Mouse (Mus musculus) CH12.LX (cell line): ENCODE data around the gene Rmnd1. TPM values are rescaled to one million over a fixed set of nuclear protein-coding genes. Genes with fewer than 3 reads are reported as not detected.

ENCODE experiments used
- DNase-seq: peaks from one replicate; pipeline ENCODE4 v3.0.0-alpha.2; 2013; ENCODE audit errors: extremely low read depth
- H3K27ac ChIP-seq: 2 replicates; pipeline ENCODE4 v1.5.1; 2012; ENCODE audit warnings: low read depth, mild to moderate bottlenecking, control low read depth, moderate library complexity; ENCODE audit not compliant: insufficient read depth
- H3K27me3 ChIP-seq: replicated peaks from 2 replicates; pipeline ENCODE3; 2012; ENCODE audit warnings: inconsistent platforms
- H3K36me3 ChIP-seq, 2 experiments: replicated peaks in 1 of 2; 2 replicates each; pipeline versions ENCODE3 to v1.6.1; 2012; ENCODE audit warnings: inconsistent platforms in 1 of 2, low read length in 1 of 2, mild to moderate bottlenecking in 1 of 2, mixed read lengths in 1 of 2, moderate library complexity in 1 of 2; ENCODE audit not compliant: control insufficient read depth in 1 of 2, insufficient read depth in 1 of 2
- H3K4me1 ChIP-seq, 2 experiments: 2 replicates each; pipeline ENCODE4 v1.6.1; 2012; ENCODE audit warnings: inconsistent platforms in 1 of 2, moderate library complexity in 1 of 2; ENCODE audit not compliant: insufficient read depth in 2 of 2, control insufficient read depth in 1 of 2
- H3K4me2 ChIP-seq: 2 replicates; pipeline ENCODE4 v1.6.1; 2012; ENCODE audit warnings: low read depth, mild to moderate bottlenecking, control low read depth; ENCODE audit not compliant: poor library complexity, insufficient read depth, severe bottlenecking
- H3K4me3 ChIP-seq, 3 experiments: fragments of 150-350 bp in 1 of 3; sonication (generic) in 1 of 3; replicated peaks in 1 of 3; 2 replicates each; pipeline versions ENCODE3 to v1.5.1; 2011 to 2012; ENCODE audit warnings: low read depth in 2 of 3, low read length in 2 of 3, mild to moderate bottlenecking in 2 of 3, moderate library complexity in 2 of 3, control low read depth in 1 of 3, improper control_type of control experiment in 1 of 3, inconsistent platforms in 1 of 3, mixed read lengths in 1 of 3; ENCODE audit not compliant: poor library complexity in 1 of 3
- H3K79me2 ChIP-seq: replicated peaks from 2 replicates; pipeline ENCODE4 v1.6.1; 2012; ENCODE audit warnings: mild to moderate bottlenecking, moderate library complexity; ENCODE audit not compliant: control insufficient read depth, poor library complexity, insufficient read depth, severe bottlenecking; ENCODE audit errors: extremely low read depth
- H3K9ac ChIP-seq: 2 replicates; pipeline ENCODE4 v1.6.1; 2012; ENCODE audit warnings: low read depth, mild to moderate bottlenecking, control low read depth, moderate library complexity; ENCODE audit not compliant: insufficient read depth
- H3K9me3 ChIP-seq: replicated peaks from 2 replicates; pipeline ENCODE3; 2012; ENCODE audit warnings: low read length, inconsistent platforms, mixed read lengths
- CHD2 ChIP-seq: IDR thresholded peaks from 2 replicates; pipeline ENCODE4 v1.6.1; 2011; ENCODE audit warnings: low read length, improper control_type of control experiment
- JUN ChIP-seq: IDR thresholded peaks from 2 replicates; pipeline ENCODE4 v1.6.1; 2011; ENCODE audit warnings: low read depth, mild to moderate bottlenecking, low read length, improper control_type of control experiment, moderate library complexity; ENCODE audit not compliant: insufficient read depth
- MYC ChIP-seq: IDR thresholded peaks from 2 replicates; pipeline ENCODE4 v1.6.1; 2011; ENCODE audit warnings: low read depth, mild to moderate bottlenecking, improper control_type of control experiment, low read length
- ZKSCAN1 ChIP-seq: IDR thresholded peaks from 2 replicates; pipeline ENCODE4 v1.6.1; 2012; ENCODE audit warnings: low read depth, inconsistent platforms, low read length, improper control_type of control experiment, borderline replicate concordance
- dilution Hi-C: fragments of 300-500 bp; cut with MboI; formaldehyde crosslinking; loops from 2 replicates; pipeline ENCODE4 v1.14.3; 2020; ENCODE audit warnings: low sequenced_read_pairs; ENCODE audit not compliant: extremely low pct_unique_long_range_greater_than_20kb, extremely low pct_ligation_motif_present
- in situ Hi-C: fragments of 300-500 bp; cut with MboI; formaldehyde crosslinking; loops from 3 replicates; pipeline ENCODE4 v1.14.3; 2019; ENCODE audit warnings: low sequenced_read_pairs, low pct_ligation_motif_present, low pct_unique_long_range_greater_than_20kb, mixed read lengths
- polyA plus RNA-seq: library from polyadenylated mRNA; unstranded; fragments of >175 nt; gene quantifications from 2 replicates; pipeline ENCODE4 v1.2.1, GENCODE M21; 2012; ENCODE audit warnings: low read depth; ENCODE audit not compliant: insufficient read length
- total RNA-seq, 2 experiments: library from RNA; depleted of rRNA; stranded (reverse); fragments of 300-350 nt in 1 of 2; fragments of >200 nt in 1 of 2; gene quantifications; 2 replicates each; pipeline ENCODE4 v1.2.3; 2012 to 2014

Rmnd1 gene
- total and polyA plus RNA-seq, 3 experiments, result 29.1 to 44.4 (median 43.6) TPM

GRCm38 (mm10) chr10:4354371-4355260 lies 77.6 kb downstream of the Rmnd1 start:
- no peaks in the 10 kb centered on the region for H3K27me3 ChIP-seq
- H3K4me1 ChIP-seq, result no peaks in the 10 kb centered on the region
- peaks cover 0 to 9% of the 10 kb centered on the region in 2 experiments for H3K36me3 ChIP-seq
- H3K4me2 ChIP-seq, result no peak overlapping the region
- dilution Hi-C loops, result no loop called here
- no peaks in the 10 kb centered on the region for H3K79me2 ChIP-seq
- TF ChIP-seq JUN, result no peak
- no peak for TF ChIP-seq ZKSCAN1
- TF ChIP-seq MYC, result no peak
- TF ChIP-seq CHD2, result no peak
- H3K9me3 ChIP-seq, result no peaks in the 10 kb centered on the region
- H3K4me3 ChIP-seq, result no peak overlapping the region
- DNase-seq, result no peak
- H3K27ac ChIP-seq, result no peak overlapping the region
- in situ Hi-C loops, result no loop called here
- H3K9ac ChIP-seq, result no peak overlapping the region

Other genes starting within 250 kb of the Rmnd1 start
- gene Akap12, start 166.0 kb downstream of the Rmnd1 start, total RNA-seq (2012; rRNA removed), result 2.7 and 3.1 TPM in 2 replicates
- gene Akap12, start 166.0 kb downstream of the Rmnd1 start, total RNA-seq (2014; rRNA removed), result 0.51 and 0.61 TPM in 2 replicates
- 1.7 and 2.1 TPM in 2 replicates for gene Akap12, start 166.0 kb downstream of the Rmnd1 start, polyA plus RNA-seq
- gene Zbtb2, start 44.3 kb downstream of the Rmnd1 start, total RNA-seq (2012; rRNA removed), result 6.1 and 8.4 TPM in 2 replicates
- gene Zbtb2, start 44.3 kb downstream of the Rmnd1 start, total RNA-seq (2014; rRNA removed), result 11.4 and 12.4 TPM in 2 replicates
- gene Zbtb2, start 44.3 kb downstream of the Rmnd1 start, polyA plus RNA-seq, result 8.9 and 11.1 TPM in 2 replicates
- gene Armt1, start 79 bp upstream of the Rmnd1 start, total RNA-seq (2012; rRNA removed), result 20.7 and 23.7 TPM in 2 replicates
- gene Armt1, start 79 bp upstream of the Rmnd1 start, total RNA-seq (2014; rRNA removed), result 45.1 and 50.2 TPM in 2 replicates
- 28.2 and 32.1 TPM in 2 replicates for gene Armt1, start 79 bp upstream of the Rmnd1 start, polyA plus RNA-seq
- not detected in 2 replicates for gene Ccdc170, start 50.1 kb upstream of the Rmnd1 start, total RNA-seq (2012; rRNA removed)
- gene Ccdc170, start 50.1 kb upstream of the Rmnd1 start, total RNA-seq (2014; rRNA removed), result not detected in 2 replicates
- not detected in 2 replicates for gene Ccdc170, start 50.1 kb upstream of the Rmnd1 start, polyA plus RNA-seq
- gene Esr1, start 179.2 kb upstream of the Rmnd1 start, total RNA-seq (2012; rRNA removed), result 0.08 and 0.64 TPM in 2 replicates
- gene Esr1, start 179.2 kb upstream of the Rmnd1 start, total RNA-seq (2014; rRNA removed), result 0.61 and 0.63 TPM in 2 replicates
- 0.82 and 1.0 TPM in 2 replicates for gene Esr1, start 179.2 kb upstream of the Rmnd1 start, polyA plus RNA-seq